Mouse (Mus musculus) heart, embryonic 10.5 days (tissue): ENCODE data around the gene Dip2b. TPM values are rescaled to one million over a fixed set of nuclear protein-coding genes. Genes with fewer than 3 reads are reported as not detected.

Source experiments
- DNase-seq: peaks from one replicate; pipeline ENCODE4 v3.0.0-alpha.2; 2017; ENCODE audit warnings: low spot score
- H3K27ac ChIP-seq: fragments of 300-500 bp; sonication (generic); 2 replicates; pipeline ENCODE4 v1.5.1; 2016; ENCODE audit warnings: mild to moderate bottlenecking
- H3K27me3 ChIP-seq: fragments of 300-500 bp; sonication (generic); 2 replicates; pipeline ENCODE4 v1.6.1; 2016; ENCODE audit warnings: mild to moderate bottlenecking; ENCODE audit not compliant: poor library complexity, insufficient read depth, severe bottlenecking
- H3K36me3 ChIP-seq: fragments of 300-500 bp; sonication (generic); 2 replicates; pipeline ENCODE4 v1.6.1; 2016; ENCODE audit warnings: mild to moderate bottlenecking, moderate library complexity
- H3K4me1 ChIP-seq: fragments of 300-500 bp; sonication (generic); 2 replicates; pipeline ENCODE4 v1.6.1; 2016; ENCODE audit warnings: mild to moderate bottlenecking
- H3K4me3 ChIP-seq: fragments of 300-500 bp; sonication (generic); 2 replicates; pipeline ENCODE4 v1.5.1; 2016; ENCODE audit warnings: mild to moderate bottlenecking, moderate library complexity
- H3K9me3 ChIP-seq: fragments of 300-500 bp; sonication (generic); 2 replicates; pipeline ENCODE4 v1.6.1; 2016; ENCODE audit warnings: mild to moderate bottlenecking, moderate library complexity
- WGBS: fragments of 180-500 bp; shearing (Covaris S2); methylation state at CpG from one replicate; pipeline ENCODE4 v1.1.7; 2016; 5-methylcytosine and 5-hydroxymethylcytosine counted together
- polyA plus RNA-seq: library from polyadenylated mRNA; unstranded; fragments of >200 nt; fragmentation: Nextera tagmentation; extraction: Ambion mirVana; gene quantifications from 2 replicates; pipeline ENCODE4 v1.2.1, GENCODE M21; 2016

Dip2b gene
- polyA plus RNA-seq, 1 experiment from 2014 or later, result 12.2 TPM

- WGBS, result 81% methylated on average over 10 of the region's 10 CpGs
- no peak for DNase-seq
- no peak overlapping the region for H3K27ac ChIP-seq
- no peaks in the 10 kb centered on the region for H3K27me3 ChIP-seq
- no peak overlapping the region for H3K4me3 ChIP-seq
- 0 out of 2 replicates have a peak, but pooled peaks cover 9% of the 10 kb centered on the region for H3K4me1 ChIP-seq
- H3K36me3 ChIP-seq, result peaks cover 62% of the 10 kb centered on the region
- no peaks in the 10 kb centered on the region for H3K9me3 ChIP-seq
These were observed 118.5 kb downstream of the Dip2b start for GRCm38 (mm10) chr15:100156781-100157470.

GRCm38 (mm10) chr15:100158985-100159384 is 120.5 kb downstream of the Dip2b start:
- Histone ChIP-seq H3K36me3 (peaks cover 75% of the 10 kb centered on the region), H3K4me1 (0 out of 2 replicates have a peak, but pooled peaks cover 9% of the 10 kb centered on the region), H3K27me3 (no peaks in the 10 kb centered on the region), H3K4me3 (no peak overlapping the region), H3K9me3 (no peaks in the 10 kb centered on the region), H3K27ac (no peak overlapping the region)
- no peak for DNase-seq
- WGBS, result 66% methylated on average over 10 of the region's 10 CpGs

GRCm38 (mm10) chr15:100161747-100162280 is 123.3 kb downstream of the Dip2b start:
- H3K36me3 ChIP-seq, result peaks cover 63% of the 10 kb centered on the region
- H3K4me3 ChIP-seq, result no peak overlapping the region
- no peak overlapping the region for H3K27ac ChIP-seq
- 0 out of 2 replicates have a peak, but pooled peaks cover 4% of the 10 kb centered on the region for H3K4me1 ChIP-seq
- H3K9me3 ChIP-seq, result no peaks in the 10 kb centered on the region
- DNase-seq, result no peak
- no peaks in the 10 kb centered on the region for H3K27me3 ChIP-seq
- WGBS, result 84% methylated on average over 6 of the region's 6 CpGs

- peaks cover 71% of the 10 kb centered on the region for H3K36me3 ChIP-seq
- no peaks in the 10 kb centered on the region for H3K27me3 ChIP-seq
- H3K4me3 ChIP-seq, result no peak overlapping the region
- H3K27ac ChIP-seq, result no peak overlapping the region
- WGBS, result 74% methylated on average over 3 of the region's 3 CpGs
- H3K9me3 ChIP-seq, result no peaks in the 10 kb centered on the region
- no peak for DNase-seq
- H3K4me1 ChIP-seq, result 0 out of 2 replicates have a peak, but pooled peaks cover 4% of the 10 kb centered on the region
These were observed 125.1 kb downstream of the Dip2b start for GRCm38 (mm10) chr15:100163381-100164051.

- Histone ChIP-seq H3K4me1 (no peaks in the 10 kb centered on the region), H3K27me3 (no peaks in the 10 kb centered on the region), H3K27ac (no peak overlapping the region), H3K4me3 (no peak overlapping the region), H3K9me3 (no peaks in the 10 kb centered on the region), H3K36me3 (peaks cover 80% of the 10 kb centered on the region)
- DNase-seq, result no peak
- 89% methylated on average over 3 of the region's 3 CpGs for WGBS
These were observed 128.0 kb downstream of the Dip2b start for GRCm38 (mm10) chr15:100166464-100166863.

GRCm38 (mm10) chr15:100167791-100168190 is 129.3 kb downstream of the Dip2b start:
- no peak overlapping the region for H3K4me3 ChIP-seq
- H3K4me1 ChIP-seq, result no peaks in the 10 kb centered on the region
- 85% methylated on average over 6 of the region's 6 CpGs for WGBS
- H3K27ac ChIP-seq, result no peak overlapping the region
- H3K27me3 ChIP-seq, result no peaks in the 10 kb centered on the region
- DNase-seq, result no peak
- peaks cover 79% of the 10 kb centered on the region for H3K36me3 ChIP-seq
- H3K9me3 ChIP-seq, result no peaks in the 10 kb centered on the region

GRCm38 (mm10) chr15:100168191-100168606 is 129.7 kb downstream of the Dip2b start:
- Histone ChIP-seq H3K36me3 (peaks cover 79% of the 10 kb centered on the region), H3K27me3 (no peaks in the 10 kb centered on the region), H3K27ac (no peak overlapping the region), H3K4me1 (no peaks in the 10 kb centered on the region), H3K9me3 (no peaks in the 10 kb centered on the region), H3K4me3 (no peak overlapping the region)
- WGBS, result 93% methylated on average over 8 of the region's 8 CpGs
- DNase-seq, result no peak

GRCm38 (mm10) chr15:100175176-100175575 is 136.7 kb downstream of the Dip2b start:
- H3K36me3 ChIP-seq, result peaks cover 74% of the 10 kb centered on the region
- H3K27me3 ChIP-seq, result no peaks in the 10 kb centered on the region
- DNase-seq, result no peak
- H3K4me3 ChIP-seq, result no peak overlapping the region
- peaks cover 15% of the 10 kb centered on the region; the same call in 1 of the 2 replicates for H3K4me1 ChIP-seq
- no peak overlapping the region for H3K27ac ChIP-seq
- H3K9me3 ChIP-seq, result no peaks in the 10 kb centered on the region
- WGBS, result 52% methylated on average over 6 of the region's 6 CpGs

- H3K9me3 ChIP-seq, result no peaks in the 10 kb centered on the region
- peaks cover 73% of the 10 kb centered on the region for H3K36me3 ChIP-seq
- no peak overlapping the region for H3K27ac ChIP-seq
- peaks cover 15% of the 10 kb centered on the region; the same call in 1 of the 2 replicates for H3K4me1 ChIP-seq
- no peak overlapping the region for H3K4me3 ChIP-seq
- DNase-seq, result no peak
- WGBS, result 80% methylated on average over 3 of the region's 3 CpGs
- H3K27me3 ChIP-seq, result no peaks in the 10 kb centered on the region
These were observed 138.7 kb downstream of the Dip2b start for GRCm38 (mm10) chr15:100177167-100177566.

GRCm38 (mm10) chr15:100177575-100177974 is 139.1 kb downstream of the Dip2b start:
- Histone ChIP-seq H3K27me3 (no peaks in the 10 kb centered on the region), H3K9me3 (no peaks in the 10 kb centered on the region), H3K4me3 (no peak overlapping the region), H3K27ac (no peak overlapping the region; the same call in 1 of the 2 replicates), H3K4me1 (peaks cover 15% of the 10 kb centered on the region; the same call in 1 of the 2 replicates), H3K36me3 (peaks cover 73% of the 10 kb centered on the region)
- DNase-seq, result no peak
- 85% methylated on average over 9 of the region's 9 CpGs for WGBS

GRCm38 (mm10) chr15:100178487-100178886 is 140.0 kb downstream of the Dip2b start:
- WGBS, result 49% methylated on average over 7 of the region's 7 CpGs

GRCm38 (mm10) chr15:100179685-100180084 is 141.2 kb downstream of the Dip2b start:
- H3K4me3 ChIP-seq, result no peak overlapping the region
- no peak for DNase-seq

More at GRCm38 (mm10) chr15:100178487-100178886, 140.0 kb downstream of the Dip2b start:
- Histone ChIP-seq H3K27me3 (no peaks in the 10 kb centered on the region), H3K4me1 (peaks cover 15% of the 10 kb centered on the region; the same call in 1 of the 2 replicates), H3K27ac (no peak overlapping the region), H3K9me3 (no peaks in the 10 kb centered on the region), H3K36me3 (peaks cover 71% of the 10 kb centered on the region), H3K4me3 (no peak overlapping the region)
- DNase-seq, result no peak

GRCm38 (mm10) chr15:100180221-100180620 is 141.8 kb downstream of the Dip2b start:
- H3K36me3 ChIP-seq, result peaks cover 71% of the 10 kb centered on the region

More at GRCm38 (mm10) chr15:100179685-100180084, 141.2 kb downstream of the Dip2b start:
- Histone ChIP-seq H3K9me3 (no peaks in the 10 kb centered on the region), H3K27ac (0 out of 2 replicates have a peak overlapping the region, but pooled peaks have one; percentile 11), H3K4me1 (peaks cover 11% of the 10 kb centered on the region; the same call in 1 of the 2 replicates), H3K27me3 (no peaks in the 10 kb centered on the region), H3K36me3 (peaks cover 71% of the 10 kb centered on the region)
- 84% methylated on average over 6 of the region's 6 CpGs for WGBS

More at GRCm38 (mm10) chr15:100180221-100180620, 141.8 kb downstream of the Dip2b start:
- H3K4me1 ChIP-seq, result peaks cover 6% of the 10 kb centered on the region; the same call in 1 of the 2 replicates
- H3K27ac ChIP-seq, result no peak overlapping the region
- H3K27me3 ChIP-seq, result no peaks in the 10 kb centered on the region
- no peaks in the 10 kb centered on the region for H3K9me3 ChIP-seq
- no peak overlapping the region for H3K4me3 ChIP-seq
- WGBS, result 90% methylated on average over 4 of the region's 4 CpGs
- DNase-seq, result no peak
